Mouse (Mus musculus): ENCODE measurements around the gene Fam214a. TPM values are rescaled to one million over a fixed set of nuclear protein-coding genes. Genes with fewer than 3 reads are reported as not detected.
A peak's percentile ranks its signal among the peaks of the same experiment; 100 is the strongest.

The Fam214a gene
- total RNA-seq, 2 experiments from 2014 or later: 2.6 to 5.7 TPM

GRCm38 (mm10) chr9:74946713-74947402 lies 5.8 kb upstream of the Fam214a start:
- ATAC-seq (replicated peaks; ENCODE audit: low FRiP score, low TSS enrichment, poor library complexity, severe bottlenecking): no peak

GRCm38 (mm10) chr9:74951491-74951890 lies 1.2 kb upstream of the Fam214a start:
- no peak for ATAC-seq (replicated peaks; ENCODE audit: low FRiP score, low TSS enrichment, poor library complexity, severe bottlenecking)

- ATAC-seq (replicated peaks; ENCODE audit: low FRiP score, low TSS enrichment, poor library complexity, severe bottlenecking): no peak
Measured at GRCm38 (mm10) chr9:74952106-74952505, 578 bp upstream of the Fam214a start.

GRCm38 (mm10) chr9:74953265-74953958 lies 728 bp downstream of the Fam214a start:
- ATAC-seq (replicated peaks; ENCODE audit: low FRiP score, low TSS enrichment, poor library complexity, severe bottlenecking): peak; percentile 84

GRCm38 (mm10) chr9:74953959-74954279 lies 1.2 kb downstream of the Fam214a start:
- ATAC-seq (replicated peaks; ENCODE audit: low FRiP score, low TSS enrichment, poor library complexity, severe bottlenecking): no peak

GRCm38 (mm10) chr9:74954387-74954786 lies 1.7 kb downstream of the Fam214a start:
- no peak for ATAC-seq (replicated peaks; ENCODE audit: low FRiP score, low TSS enrichment, poor library complexity, severe bottlenecking)

GRCm38 (mm10) chr9:74960630-74961029 lies 7.9 kb downstream of the Fam214a start:
- no peak for ATAC-seq (replicated peaks; ENCODE audit: low FRiP score, low TSS enrichment, poor library complexity, severe bottlenecking)

GRCm38 (mm10) chr9:74961073-74961575 lies 8.4 kb downstream of the Fam214a start:
- no peak for ATAC-seq (replicated peaks; ENCODE audit: low FRiP score, low TSS enrichment, poor library complexity, severe bottlenecking)

- ATAC-seq (replicated peaks; ENCODE audit: low FRiP score, low TSS enrichment, poor library complexity, severe bottlenecking): no peak
Measured at GRCm38 (mm10) chr9:74963953-74964352, 11.3 kb downstream of the Fam214a start.

- ATAC-seq (replicated peaks; ENCODE audit: low FRiP score, low TSS enrichment, poor library complexity, severe bottlenecking): peak; percentile 74
Measured at GRCm38 (mm10) chr9:74964866-74965384, 12.2 kb downstream of the Fam214a start.

GRCm38 (mm10) chr9:74966200-74966599 lies 13.5 kb downstream of the Fam214a start:
- peak; percentile 83 for ATAC-seq (replicated peaks; ENCODE audit: low FRiP score, low TSS enrichment, poor library complexity, severe bottlenecking)

GRCm38 (mm10) chr9:74968647-74969428 lies 16.2 kb downstream of the Fam214a start:
- ATAC-seq (replicated peaks; ENCODE audit: low FRiP score, low TSS enrichment, poor library complexity, severe bottlenecking): no peak

- no peak for ATAC-seq (replicated peaks; ENCODE audit: low FRiP score, low TSS enrichment, poor library complexity, severe bottlenecking)
Measured at GRCm38 (mm10) chr9:74970591-74970990, 17.9 kb downstream of the Fam214a start.

GRCm38 (mm10) chr9:74971191-74971976 lies 18.7 kb downstream of the Fam214a start:
- ATAC-seq (replicated peaks; ENCODE audit: low FRiP score, low TSS enrichment, poor library complexity, severe bottlenecking): no peak

GRCm38 (mm10) chr9:74972736-74973135 lies 20.1 kb downstream of the Fam214a start:
- ATAC-seq (replicated peaks; ENCODE audit: low FRiP score, low TSS enrichment, poor library complexity, severe bottlenecking): no peak

- ATAC-seq (replicated peaks; ENCODE audit: low FRiP score, low TSS enrichment, poor library complexity, severe bottlenecking): no peak
Measured at GRCm38 (mm10) chr9:74973154-74973553, 20.5 kb downstream of the Fam214a start.

GRCm38 (mm10) chr9:74974758-74975157 lies 22.1 kb downstream of the Fam214a start:
- no peak for ATAC-seq (replicated peaks; ENCODE audit: low FRiP score, low TSS enrichment, poor library complexity, severe bottlenecking)

- peak; percentile 27; the same call in 1 of the 2 replicates for ATAC-seq (replicated peaks; ENCODE audit: low FRiP score, low TSS enrichment, poor library complexity, severe bottlenecking)
Measured at GRCm38 (mm10) chr9:74975416-74975815, 22.7 kb downstream of the Fam214a start.

GRCm38 (mm10) chr9:74975911-74976563 lies 23.4 kb downstream of the Fam214a start:
- peak; percentile 99 for ATAC-seq (replicated peaks; ENCODE audit: low FRiP score, low TSS enrichment, poor library complexity, severe bottlenecking)
